Mouse (Mus musculus) cortical plate, adult 2 months (tissue): Measurements from ENCODE around the gene Vipr1. TPM values are rescaled to one million over a fixed set of nuclear protein-coding genes. Genes with fewer than 3 reads are reported as not detected.
A peak's percentile ranks its signal among the peaks of the same experiment; 100 is the strongest.

Experiments used
- H3K27ac ChIP-seq: fragments of 200-500 bp; 2 replicates; pipeline ENCODE4 v1.5.1; 2012; ENCODE audit warnings: low read length, control low read depth, inconsistent platforms; ENCODE audit not compliant: insufficient read depth
- H3K4me1 ChIP-seq: fragments of 200-500 bp; 2 replicates; pipeline ENCODE4 v1.6.1; 2011; ENCODE audit warnings: low read length; ENCODE audit not compliant: control insufficient read depth, insufficient read depth
- H3K4me3 ChIP-seq: fragments of 200-500 bp; 2 replicates; pipeline ENCODE4 v1.5.1; 2011; ENCODE audit warnings: mild to moderate bottlenecking, low read length, control low read depth; ENCODE audit not compliant: insufficient read depth
- CTCF ChIP-seq: fragments of 200-500 bp; IDR thresholded peaks from 2 replicates; pipeline ENCODE4 v1.5.1; 2011; ENCODE audit warnings: mild to moderate bottlenecking, control low read depth, low read length; ENCODE audit not compliant: insufficient read depth; ENCODE audit errors: extremely low read depth
- POLR2A ChIP-seq: fragments of 200-500 bp; IDR thresholded peaks from 2 replicates; pipeline ENCODE4 v1.6.1; 2011; ENCODE audit warnings: mild to moderate bottlenecking, low read length, control low read depth; ENCODE audit not compliant: insufficient read depth; ENCODE audit errors: extremely low read depth
- polyA plus RNA-seq: library from polyadenylated mRNA; depleted of rRNA; stranded (reverse); fragments of >200 nt; gene quantifications from 2 replicates; pipeline ENCODE4 v1.2.3, GENCODE M21; 2012

The Vipr1 gene
- polyA plus RNA-seq, 1 experiment: 26.7 TPM

DNA sequence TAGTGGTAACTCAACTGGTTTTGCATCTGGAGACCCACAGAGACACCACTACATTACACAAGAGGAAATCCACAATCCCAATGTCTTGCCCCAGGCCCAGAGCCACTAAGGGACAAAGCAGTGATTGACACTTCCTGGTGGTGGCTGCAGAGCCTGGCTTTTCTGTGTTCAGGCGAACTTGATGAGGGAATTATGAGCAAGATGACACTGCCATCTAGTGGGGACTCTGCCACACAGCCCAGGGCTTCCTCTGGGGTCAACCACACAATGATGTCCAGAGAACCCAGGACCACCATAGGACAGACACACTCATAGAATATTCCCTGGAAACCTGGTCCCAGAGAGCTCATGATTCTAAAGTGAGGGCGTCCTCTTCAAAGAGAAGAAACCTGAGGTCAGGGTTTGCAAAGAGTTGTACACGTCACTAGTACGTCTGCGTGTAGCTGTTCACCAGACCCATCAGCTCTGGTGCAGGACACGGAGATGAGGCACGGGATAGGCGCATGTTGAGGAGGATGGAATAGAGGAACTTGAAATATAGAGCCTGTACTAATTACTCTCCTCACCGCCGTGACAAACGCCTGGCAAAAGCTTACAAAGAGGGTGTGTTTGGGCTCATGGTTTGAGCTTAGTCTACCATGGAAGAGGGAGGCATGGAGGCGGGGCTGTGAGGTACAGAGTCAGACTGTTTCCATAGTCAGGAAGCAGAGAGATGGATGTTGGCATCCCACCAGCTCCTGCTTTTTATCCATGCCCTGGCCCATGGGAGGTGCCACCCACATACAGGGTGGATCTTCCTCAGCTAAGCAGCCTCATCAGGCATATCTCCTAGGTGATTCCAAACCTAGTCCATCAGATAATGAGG lies 36.9 kb upstream of the Vipr1 start:
- Histone ChIP-seq H3K27ac (no peak overlapping the region), H3K4me1 (peaks cover 4% of the 10 kb centered on the region), H3K4me3 (no peak overlapping the region)
- TF ChIP-seq POLR2A (no peak), CTCF (peak; percentile 93)

DNA sequence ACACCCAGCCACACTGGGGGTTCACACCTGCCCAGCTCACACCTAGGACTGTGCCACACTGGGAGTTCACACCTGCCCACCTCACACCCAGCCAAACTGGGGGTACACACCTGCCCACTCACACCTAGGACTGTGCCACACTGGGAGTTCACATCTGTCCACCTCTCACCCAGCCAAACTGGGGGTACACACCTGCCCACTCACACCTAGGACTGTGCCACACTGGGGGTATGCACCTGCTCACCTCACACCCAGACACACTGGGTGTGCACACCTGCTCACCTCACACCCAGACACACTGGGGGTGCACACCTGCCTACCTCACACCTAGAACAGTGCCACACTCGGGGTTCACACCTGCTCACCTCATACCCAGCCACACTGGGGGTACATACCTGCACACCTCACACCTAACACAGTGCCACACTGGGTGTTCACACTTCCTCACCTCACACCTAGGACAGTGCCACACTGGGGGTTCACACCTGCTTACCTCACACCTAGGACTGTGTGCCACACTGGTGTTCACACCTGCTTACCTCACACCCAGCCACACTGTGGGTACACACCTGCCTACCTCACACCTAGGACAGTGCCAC lies 35.9 kb upstream of the Vipr1 start:
- Histone ChIP-seq H3K4me3 (no peak overlapping the region), H3K4me1 (peaks cover 3% of the 10 kb centered on the region), H3K27ac (no peak overlapping the region)
- no peak for TF ChIP-seq POLR2A
- TF ChIP-seq CTCF: no peak

DNA sequence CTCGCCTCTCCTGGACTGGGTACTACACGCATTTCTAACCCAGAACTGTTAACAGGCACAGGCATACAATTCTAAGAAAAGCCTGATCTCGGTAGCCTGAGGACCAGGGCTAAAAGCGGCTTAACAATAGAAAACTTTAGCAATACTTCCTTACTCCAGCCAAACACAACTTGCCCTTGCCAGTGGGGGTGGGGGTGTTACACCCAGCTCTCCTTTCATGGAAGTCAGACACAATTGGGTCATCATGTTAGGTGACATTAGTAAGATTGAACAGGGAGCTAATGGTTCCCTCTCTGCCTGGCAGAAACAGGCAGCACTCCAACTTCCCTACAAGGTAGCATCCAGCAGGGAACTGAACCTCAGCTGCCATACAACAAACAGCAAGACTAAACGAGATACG lies 33.1 kb upstream of the Vipr1 start:
- Histone ChIP-seq H3K27ac (no peak overlapping the region), H3K4me1 (no peaks in the 10 kb centered on the region), H3K4me3 (no peak overlapping the region)
- no peak for TF ChIP-seq CTCF
- TF ChIP-seq POLR2A: no peak

GRCm38 (mm10) chr9:121613192-121613591 lies 29.3 kb upstream of the Vipr1 start:
- no peak for TF ChIP-seq CTCF
- no peak for TF ChIP-seq POLR2A
- Histone ChIP-seq H3K27ac (no peak overlapping the region), H3K4me1 (no peaks in the 10 kb centered on the region), H3K4me3 (no peak overlapping the region)

GRCm38 (mm10) chr9:121614241-121614757 lies 28.2 kb upstream of the Vipr1 start:
- TF ChIP-seq POLR2A: no peak
- TF ChIP-seq CTCF: no peak
- no peak overlapping the region for H3K27ac ChIP-seq
- no peak overlapping the region for H3K4me3 ChIP-seq
- no peaks in the 10 kb centered on the region for H3K4me1 ChIP-seq

DNA sequence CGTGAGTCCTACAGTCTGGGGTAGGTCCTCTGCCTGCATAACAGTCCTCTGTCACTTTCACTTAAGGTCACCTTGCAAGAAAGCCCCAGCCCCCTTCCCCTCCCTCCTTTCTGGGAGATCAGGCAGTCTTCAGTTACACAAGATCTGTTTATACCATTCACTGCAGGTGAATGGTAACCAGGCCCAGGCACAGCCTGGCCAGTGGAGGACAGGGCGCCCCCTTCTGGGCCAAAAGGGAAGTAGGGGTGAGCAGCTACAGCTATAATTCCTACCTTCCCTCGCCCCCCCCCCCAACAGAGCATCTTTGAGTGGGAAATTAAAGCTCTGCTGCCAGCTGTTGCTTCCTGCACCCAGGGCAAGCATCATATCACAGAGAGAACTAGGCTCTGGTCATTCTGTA lies 26.0 kb upstream of the Vipr1 start:
- Histone ChIP-seq H3K27ac (no peak overlapping the region), H3K4me3 (no peak overlapping the region), H3K4me1 (no peaks in the 10 kb centered on the region)
- TF ChIP-seq POLR2A (no peak), CTCF (no peak)

DNA sequence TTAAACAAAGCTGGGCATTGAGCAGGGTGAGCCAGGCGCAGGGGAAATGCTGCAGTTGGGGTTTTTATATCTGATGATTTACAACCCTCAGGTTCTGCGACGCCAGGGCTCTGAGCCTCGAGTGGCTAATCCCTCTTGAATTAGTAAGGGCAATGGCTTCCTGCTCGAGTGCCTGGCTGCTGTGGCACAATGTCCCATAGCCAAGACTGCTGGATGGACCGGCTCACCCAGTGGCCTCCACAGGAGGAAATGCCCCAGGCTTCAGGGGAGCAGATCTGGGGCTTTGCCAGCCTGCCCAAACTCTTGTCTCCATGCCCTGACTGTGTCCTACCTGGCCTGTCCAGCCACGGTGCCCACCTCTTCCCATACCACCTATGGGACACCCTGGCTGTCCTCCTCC lies 23.1 kb upstream of the Vipr1 start:
- Histone ChIP-seq H3K4me3 (no peak overlapping the region), H3K27ac (no peak overlapping the region), H3K4me1 (no peaks in the 10 kb centered on the region)
- TF ChIP-seq CTCF (no peak), POLR2A (no peak)

DNA sequence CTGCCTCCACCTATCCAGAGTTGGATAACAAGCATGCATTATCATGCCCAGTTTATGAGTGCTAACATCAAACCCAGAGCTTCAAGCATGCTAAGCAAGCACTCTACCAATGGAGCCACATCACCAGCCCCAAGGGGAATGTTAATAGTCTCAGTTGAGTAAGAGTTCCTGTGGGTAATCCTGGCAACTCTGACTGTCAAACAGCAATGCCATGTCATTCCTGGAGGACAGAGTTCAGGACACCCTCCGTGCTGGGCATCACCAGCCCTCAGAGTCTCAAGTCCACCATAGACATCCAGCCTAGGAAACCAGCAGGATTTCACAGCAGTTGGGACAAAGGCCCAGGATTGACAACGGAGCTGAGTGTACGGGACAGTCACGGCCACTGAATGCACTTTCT lies 19.3 kb upstream of the Vipr1 start:
- TF ChIP-seq POLR2A (no peak), CTCF (no peak)
- H3K4me3 ChIP-seq: no peak overlapping the region
- H3K27ac ChIP-seq: no peak overlapping the region
- no peaks in the 10 kb centered on the region for H3K4me1 ChIP-seq

GRCm38 (mm10) chr9:121624920-121625319 lies 17.6 kb upstream of the Vipr1 start:
- TF ChIP-seq CTCF (no peak), POLR2A (no peak)
- H3K4me1 ChIP-seq: no peaks in the 10 kb centered on the region
- H3K4me3 ChIP-seq: no peak overlapping the region
- no peak overlapping the region for H3K27ac ChIP-seq

DNA sequence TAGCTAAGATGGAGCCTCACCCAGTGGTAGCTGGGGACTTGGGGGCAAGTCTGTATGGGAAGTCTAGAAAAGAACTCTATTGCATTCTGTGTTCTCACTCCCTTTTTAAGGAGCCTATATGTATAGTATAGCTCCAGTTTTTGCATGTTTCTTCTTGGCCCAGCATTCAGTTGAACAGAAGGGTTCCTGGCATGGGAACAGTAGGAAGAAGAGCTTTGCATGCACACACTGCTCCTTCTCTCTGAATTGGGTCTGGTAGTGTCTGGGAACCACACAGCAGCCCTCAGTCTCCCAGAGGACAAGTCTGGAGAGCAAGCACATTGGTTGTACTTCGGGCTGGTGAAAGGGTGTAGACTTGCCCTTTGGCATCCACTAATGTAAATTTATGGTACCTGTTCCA lies 11.9 kb upstream of the Vipr1 start:
- no peak for TF ChIP-seq CTCF
- no peak for TF ChIP-seq POLR2A
- Histone ChIP-seq H3K4me3 (no peak overlapping the region), H3K4me1 (peaks cover 4% of the 10 kb centered on the region; the same call in 1 of the 2 replicates), H3K27ac (no peak overlapping the region)
